Mouse (Mus musculus): ENCODE measurements around the gene Ranbp3. TPM values are rescaled to one million over a fixed set of nuclear protein-coding genes. Genes with fewer than 3 reads are reported as not detected.

The Ranbp3 gene
- total and polyA plus RNA-seq, 3 experiments = 137 to 150 TPM; not detected in 1

GRCm38 (mm10) chr17:56686801-56687200 lies 13.7 kb downstream of the Ranbp3 start:
- peaks cover 34 to 35% of the 10 kb centered on the region in 2 experiments for H3K36me3 ChIP-seq (ENCODE audit: control insufficient read depth in 1 of 2, insufficient read depth in 2 of 2, low read length in 2 of 2)

GRCm38 (mm10) chr17:56688045-56688444 lies 15.0 kb downstream of the Ranbp3 start:
- no peak overlapping the region for H3K9ac ChIP-seq (ENCODE audit: control insufficient read depth, low read depth, low read length, poor library complexity, severe bottlenecking)
- H3K27me3 ChIP-seq (ENCODE audit: control insufficient read depth in 1 of 2, insufficient read depth in 2 of 2, low read length in 2 of 2) = no peaks in the 10 kb centered on the region
- no peak overlapping the region for H3K4me3 ChIP-seq (ENCODE audit: control insufficient read depth in 1 of 2, insufficient read depth in 1 of 2, low read depth in 2 of 2, low read length in 2 of 2)
- peaks cover 31 to 37% of the 10 kb centered on the region in 2 experiments for H3K36me3 ChIP-seq (ENCODE audit: control insufficient read depth in 1 of 2, insufficient read depth in 2 of 2, low read length in 2 of 2)
- peaks cover 43% of the 10 kb centered on the region for H3K79me2 ChIP-seq (ENCODE audit: control insufficient read depth, insufficient read depth, low read length, poor library complexity)
- H3K27ac ChIP-seq (ENCODE audit: control insufficient read depth, low read depth, low read length) = peak overlapping the region; percentile 85
- H3K9me3 ChIP-seq (replicated peaks; ENCODE audit: insufficient read depth, low read length) = no peaks in the 10 kb centered on the region
- H3K4me1 ChIP-seq (ENCODE audit: control insufficient read depth in 1 of 2, insufficient read depth in 2 of 2, low read length in 2 of 2) = peaks cover 17 to 32% of the 10 kb centered on the region in 2 experiments
- peak; percentile 80 for DNase-seq (ENCODE audit: low read depth, low spot score)
- TF ChIP-seq RCOR1 (IDR thresholded peaks at IDR 0.05; ENCODE audit: low read depth, low read length) (peak; percentile 99), JUND (IDR thresholded peaks at IDR 0.05; ENCODE audit: low read depth, low read length) (peak; percentile 54; the same call in 1 of the 2 replicates), POLR2A (IDR thresholded peaks at IDR 0.05; ENCODE audit: control insufficient read depth in 1 of 2, insufficient read depth in 1 of 2, low read depth in 1 of 2, low read length in 2 of 2, poor library complexity in 1 of 2) (no peak), ELF1 (IDR thresholded peaks at IDR 0.05; ENCODE audit: low read depth, low read length) (peak; percentile 38; the same call in 1 of the 2 replicates), E2F4 (IDR thresholded peaks at IDR 0.05; ENCODE audit: borderline replicate concordance, low read depth, low read length) (no peak), MXI1 (IDR thresholded peaks at IDR 0.05; ENCODE audit: low read depth, low read length) (peak; percentile 87), USF1 (IDR thresholded peaks at IDR 0.05; ENCODE audit: low read depth, low read length) (no peak), MAX (IDR thresholded peaks at IDR 0.05; ENCODE audit: low read length) (peak; percentile 65), CTCF (IDR thresholded peaks at IDR 0.05 in 2 of 3, conservative IDR thresholded peaks at IDR 0.05 in 1 of 3; ENCODE audit: control insufficient read depth in 1 of 3, insufficient read depth in 1 of 3, low read depth in 2 of 3, low read length in 3 of 3, poor library complexity in 1 of 3, severe bottlenecking in 1 of 3) (no peak), ZNF384 (IDR thresholded peaks at IDR 0.05; ENCODE audit: low read depth, low read length) (no peak), CHD2 (IDR thresholded peaks at IDR 0.05; ENCODE audit: low read length) (no peak; the same call in 1 of the 2 replicates), ZKSCAN1 (IDR thresholded peaks at IDR 0.05; ENCODE audit: low read depth, low read length) (no peak), MAFK (IDR thresholded peaks at IDR 0.05; ENCODE audit: borderline replicate concordance, low read depth, low read length) (peak; percentile 88), MYB (IDR thresholded peaks at IDR 0.05; ENCODE audit: low read depth, low read length) (peak; percentile 76), SIN3A (IDR thresholded peaks at IDR 0.05; ENCODE audit: low read length) (peak; percentile 97), GATA1 (IDR thresholded peaks at IDR 0.05; ENCODE audit: low read depth, low read length) (peak; percentile 100), POLR2AphosphoS5 (IDR thresholded peaks at IDR 0.05; ENCODE audit: borderline replicate concordance, low read depth, low read length) (no peak), NRF1 (IDR thresholded peaks at IDR 0.05; ENCODE audit: insufficient read depth, low read depth, low read length, poor library complexity, severe bottlenecking) (no peak), USF2 (IDR thresholded peaks at IDR 0.05; ENCODE audit: borderline replicate concordance in 1 of 2, insufficient read depth in 1 of 2, low read depth in 1 of 2, low read length in 2 of 2) (no peak), KAT2A (conservative IDR thresholded peaks at IDR 0.05; ENCODE audit: low read depth, low read length) (no peak), CHD1 (IDR thresholded peaks at IDR 0.05; ENCODE audit: low read depth, low read length) (no peak), EP300 (IDR thresholded peaks at IDR 0.05; ENCODE audit: low read depth in 1 of 2, low read length in 2 of 2) (peak; percentile 99), TBP (IDR thresholded peaks at IDR 0.05; ENCODE audit: low read depth, low read length) (peak; percentile 54; the same call in 1 of the 2 replicates), UBTF (IDR thresholded peaks at IDR 0.05; ENCODE audit: borderline replicate concordance, insufficient read depth, low read depth, low read length) (no peak), HCFC1 (IDR thresholded peaks at IDR 0.05; ENCODE audit: low read depth, low read length) (peak; percentile 65), RAD21 (IDR thresholded peaks at IDR 0.05; ENCODE audit: low read depth, low read length) (no peak), MAZ (IDR thresholded peaks at IDR 0.05; ENCODE audit: low read depth, low read length) (peak; percentile 92), ZC3H11A (IDR thresholded peaks at IDR 0.05; ENCODE audit: low read depth, low read length) (no peak), ETS1 (IDR thresholded peaks at IDR 0.05; ENCODE audit: low read depth, low read length) (peak; percentile 97), POLR2AphosphoS2 (IDR thresholded peaks at IDR 0.05; ENCODE audit: low read length) (peak; percentile 67; the same call in 1 of the 2 replicates), BHLHE40 (IDR thresholded peaks at IDR 0.05; ENCODE audit: borderline replicate concordance, low read depth, low read length) (peak; percentile 87)

More at GRCm38 (mm10) chr17:56686801-56687200, 13.7 kb downstream of the Ranbp3 start:
- no peak for TF ChIP-seq ZNF384 (IDR thresholded peaks at IDR 0.05; ENCODE audit: low read depth, low read length)
- TF ChIP-seq TCF12 (IDR thresholded peaks at IDR 0.05; ENCODE audit: low read depth, low read length) = no peak
- no peak for TF ChIP-seq MYB (IDR thresholded peaks at IDR 0.05; ENCODE audit: low read depth, low read length)
- H3K27ac ChIP-seq (ENCODE audit: control insufficient read depth, low read depth, low read length) = peak overlapping the region; percentile 81
- peaks cover 17 to 25% of the 10 kb centered on the region in 2 experiments for H3K4me1 ChIP-seq (ENCODE audit: control insufficient read depth in 1 of 2, insufficient read depth in 2 of 2, low read length in 2 of 2)
- no peak for DNase-seq (ENCODE audit: low read depth, low spot score)
- peaks cover 53% of the 10 kb centered on the region for H3K79me2 ChIP-seq (ENCODE audit: control insufficient read depth, insufficient read depth, low read length, poor library complexity)
- H3K4me3 ChIP-seq (ENCODE audit: control insufficient read depth in 1 of 2, insufficient read depth in 1 of 2, low read depth in 2 of 2, low read length in 2 of 2) = no peak overlapping the region
- H3K27me3 ChIP-seq (ENCODE audit: control insufficient read depth in 1 of 2, insufficient read depth in 2 of 2, low read length in 2 of 2) = no peaks in the 10 kb centered on the region
- H3K9ac ChIP-seq (ENCODE audit: control insufficient read depth, low read depth, low read length, poor library complexity, severe bottlenecking) = no peak overlapping the region
- no peaks in the 10 kb centered on the region for H3K9me3 ChIP-seq (replicated peaks; ENCODE audit: insufficient read depth, low read length)

Measured in MEL (cell line).